Mouse (Mus musculus): ENCODE results near the gene Gstm7.
A peak's percentile ranks its signal among the peaks of the same experiment; 100 is the strongest.
"Not testable (repeated sequence)": the region's sequence is repeated elsewhere in the genome, so short reads cannot be mapped to it uniquely, and the experiment has no call there.

Gene Gstm7

GRCm38 (mm10) chr3:107931670-107932069, at the start of gene Gstm7:
Gene Gstm7 (minus strand): TSS chr3:107931817.
- DNase-seq = peak; percentile 97 to 99

- no peak for DNase-seq
Measured at GRCm38 (mm10) chr3:107981261-107981660, 49.6 kb upstream of the Gstm7 start.

- DNase-seq = no peak
Measured at GRCm38 (mm10) chr3:107977691-107978090, 46.1 kb upstream of the Gstm7 start.

GRCm38 (mm10) chr3:107974237-107974636, 42.6 kb upstream of the Gstm7 start:
- no peak for DNase-seq

- DNase-seq = no peak
Measured at GRCm38 (mm10) chr3:107972070-107972469, 40.5 kb upstream of the Gstm7 start.

- DNase-seq = not testable (repeated sequence)
Measured at GRCm38 (mm10) chr3:107971101-107971500, 39.5 kb upstream of the Gstm7 start.

- no peak for DNase-seq
Measured at GRCm38 (mm10) chr3:107968724-107969395, 37.2 kb upstream of the Gstm7 start, which contains the start of gene Gstm3. Gene Gstm3 (minus strand): TSS chr3:107969283.

GRCm38 (mm10) chr3:107966631-107967030, 35.0 kb upstream of the Gstm7 start:
- DNase-seq = no peak

GRCm38 (mm10) chr3:107965592-107965991, 34.0 kb upstream of the Gstm7 start:
- no peak for DNase-seq

GRCm38 (mm10) chr3:107964656-107965308, 33.2 kb upstream of the Gstm7 start:
- no peak for DNase-seq

- DNase-seq = no peak
Measured at GRCm38 (mm10) chr3:107964026-107964425, 32.4 kb upstream of the Gstm7 start.

GRCm38 (mm10) chr3:107955260-107955659, 23.6 kb upstream of the Gstm7 start:
- not testable (repeated sequence) for DNase-seq

GRCm38 (mm10) chr3:107953906-107954305, 22.3 kb upstream of the Gstm7 start:
- DNase-seq = no peak

GRCm38 (mm10) chr3:107953328-107953755, 21.7 kb upstream of the Gstm7 start:
- DNase-seq = peak; percentile 84 to 89

GRCm38 (mm10) chr3:107950531-107950930, 18.9 kb upstream of the Gstm7 start:
- DNase-seq = no peak

- DNase-seq = not testable (repeated sequence)
Measured at GRCm38 (mm10) chr3:107949461-107949860, 17.8 kb upstream of the Gstm7 start.

GRCm38 (mm10) chr3:107945729-107946128, 14.1 kb upstream of the Gstm7 start:
- DNase-seq = no peak

GRCm38 (mm10) chr3:107943239-107943990, 11.8 kb upstream of the Gstm7 start, which contains the start of gene Gstm6:
Gene Gstm6 (minus strand): TSS chr3:107943749.
- DNase-seq = peak; percentile 36 to 59

- DNase-seq = no peak
Measured at GRCm38 (mm10) chr3:107941261-107941660, 9.6 kb upstream of the Gstm7 start.

- no peak for DNase-seq
Measured at GRCm38 (mm10) chr3:107940524-107940923, 8.9 kb upstream of the Gstm7 start.

- no peak for DNase-seq
Measured at GRCm38 (mm10) chr3:107939830-107940229, 8.2 kb upstream of the Gstm7 start.

GRCm38 (mm10) chr3:107939403-107939802, 7.8 kb upstream of the Gstm7 start:
- DNase-seq = peak; percentile 79 to 86

- no peak for DNase-seq
Measured at GRCm38 (mm10) chr3:107935888-107936287, 4.3 kb upstream of the Gstm7 start.

Measured in lung, adult 18-20 months (tissue).